Mouse (Mus musculus) megakaryocyte, embryonic 14.5 days (primary cell): Measurements from ENCODE around the gene Gm5447.

ENCODE experiments used
- FLI1 ChIP-seq: IDR thresholded peaks from 2 replicates; pipeline ENCODE4 v1.6.1; 2012; ENCODE audit warnings: low read length, inconsistent platforms, mixed read lengths
- GATA1 ChIP-seq: IDR thresholded peaks from 3 replicates; pipeline ENCODE4 v1.6.1; 2012; ENCODE audit warnings: mixed read lengths, low read length, inconsistent platforms, borderline replicate concordance

DNA sequence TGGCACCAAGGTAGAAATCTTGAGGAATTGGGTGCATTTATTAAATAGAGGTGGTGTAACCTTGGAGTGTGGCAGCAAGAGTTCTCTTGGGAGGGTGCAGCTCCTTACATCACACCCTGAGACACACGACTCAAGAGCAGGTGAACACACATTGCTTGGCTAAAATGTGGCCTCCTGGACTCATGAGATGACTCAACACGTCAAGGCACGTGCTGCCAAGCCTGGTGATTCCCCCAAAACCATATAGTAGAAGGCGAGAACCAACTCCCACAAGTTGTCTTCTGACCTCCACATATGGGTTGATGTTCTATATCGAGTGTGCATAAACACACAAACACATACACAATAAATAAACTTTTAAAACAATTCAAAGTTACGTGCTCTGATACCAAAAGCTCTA, 25.8 kb downstream of the Gm5447 start:
- TF ChIP-seq FLI1 (no peak), GATA1 (no peak)
